Mouse (Mus musculus) ES-Bruce4 (cell line): ENCODE results near the gene Mtus2. TPM values are rescaled to one million over a fixed set of nuclear protein-coding genes. Genes with fewer than 3 reads are reported as not detected.

ENCODE experiments used
- H3K27ac ChIP-seq: 2 replicates; pipeline ENCODE4 v1.5.1; 2012; ENCODE audit warnings: low read length, inconsistent platforms; ENCODE audit not compliant: insufficient read depth
- H3K27me3 ChIP-seq: 2 replicates; pipeline ENCODE4 v1.6.1; 2012; ENCODE audit warnings: mild to moderate bottlenecking, low read length, inconsistent platforms; ENCODE audit not compliant: control insufficient read depth, poor library complexity, insufficient read depth, severe bottlenecking
- H3K36me3 ChIP-seq: 2 replicates; pipeline ENCODE4 v1.6.1; 2012; ENCODE audit warnings: inconsistent platforms, mild to moderate bottlenecking, low read length, moderate library complexity; ENCODE audit not compliant: control insufficient read depth, poor library complexity, insufficient read depth, severe bottlenecking
- H3K4me1 ChIP-seq: one replicate; pipeline ENCODE4 v1.8.1; 2011; ENCODE audit warnings: low read length; ENCODE audit not compliant: control insufficient read depth, insufficient read depth
- H3K4me3 ChIP-seq: 2 replicates; pipeline ENCODE4 v1.5.1; 2011; ENCODE audit warnings: low read depth, mild to moderate bottlenecking, low read length
- H3K9ac ChIP-seq: 2 replicates; pipeline ENCODE4 v1.6.1; 2012; ENCODE audit warnings: low read depth, mild to moderate bottlenecking, inconsistent platforms; ENCODE audit not compliant: poor library complexity, severe bottlenecking
- H3K9me3 ChIP-seq: replicated peaks from 2 replicates; pipeline ENCODE4 v1.6.1; 2012; ENCODE audit warnings: mild to moderate bottlenecking, low read length, inconsistent platforms; ENCODE audit not compliant: control insufficient read depth, poor library complexity, insufficient read depth, severe bottlenecking
- CTCF ChIP-seq: IDR thresholded peaks from one replicate; pipeline ENCODE4 v1.8.1; 2011; ENCODE audit warnings: low read depth, low read length
- EP300 ChIP-seq: IDR thresholded peaks from 2 replicates; pipeline ENCODE4 v1.6.1; 2011; ENCODE audit warnings: low read depth, low read length; ENCODE audit not compliant: insufficient read depth
- POLR2A ChIP-seq: IDR thresholded peaks from one replicate; pipeline ENCODE4 v1.8.1; 2011; ENCODE audit warnings: low read length; ENCODE audit not compliant: insufficient read depth
- polyA plus RNA-seq: library from polyadenylated mRNA; stranded (reverse); fragments of >200 nt; gene quantifications from 2 replicates; pipeline ENCODE4 v1.2.4, GENCODE M21; 2011; ENCODE audit warnings: low read depth; ENCODE audit not compliant: missing spikeins, insufficient read depth, insufficient read length

Mtus2 gene
- polyA plus RNA-seq, 1 experiment: 2.4 TPM

GRCm38 (mm10) chr5:148346543-148346942 is 389.4 kb downstream of the Mtus2 start:
- H3K4me1 ChIP-seq: no peaks in the 10 kb centered on the region
- H3K27ac ChIP-seq: no peak overlapping the region
- no peak overlapping the region for H3K4me3 ChIP-seq
- no peaks in the 10 kb centered on the region for H3K9me3 ChIP-seq
- peaks cover 10% of the 10 kb centered on the region for H3K36me3 ChIP-seq
- no peak overlapping the region for H3K9ac ChIP-seq
- H3K27me3 ChIP-seq: no peaks in the 10 kb centered on the region
- no peak for TF ChIP-seq EP300
- peak; percentile 75 for TF ChIP-seq CTCF
- no peak for TF ChIP-seq POLR2A

- H3K27me3 ChIP-seq: no peaks in the 10 kb centered on the region
- no peak overlapping the region for H3K9ac ChIP-seq
- H3K4me1 ChIP-seq: no peaks in the 10 kb centered on the region
- no peak overlapping the region for H3K4me3 ChIP-seq
- peaks cover 10% of the 10 kb centered on the region for H3K36me3 ChIP-seq
- TF ChIP-seq EP300 (no peak), POLR2A (no peak), CTCF (no peak)
- H3K27ac ChIP-seq: no peak overlapping the region
- no peaks in the 10 kb centered on the region for H3K9me3 ChIP-seq
Measured at GRCm38 (mm10) chr5:148348153-148348552, 391.0 kb downstream of the Mtus2 start.

- H3K4me1 ChIP-seq: no peaks in the 10 kb centered on the region
- H3K27ac ChIP-seq: no peak overlapping the region
- H3K36me3 ChIP-seq: peaks cover 14% of the 10 kb centered on the region
- H3K4me3 ChIP-seq: no peak overlapping the region
- H3K9me3 ChIP-seq: no peaks in the 10 kb centered on the region
- no peaks in the 10 kb centered on the region for H3K27me3 ChIP-seq
- no peak overlapping the region for H3K9ac ChIP-seq
- no peak for TF ChIP-seq EP300
- no peak for TF ChIP-seq POLR2A
- TF ChIP-seq CTCF: no peak
Measured at GRCm38 (mm10) chr5:148349327-148350011, 392.3 kb downstream of the Mtus2 start.

- Histone ChIP-seq H3K4me3 (no peak overlapping the region), H3K4me1 (no peaks in the 10 kb centered on the region), H3K27me3 (no peaks in the 10 kb centered on the region), H3K36me3 (peaks cover 4% of the 10 kb centered on the region; the same call in 1 of the 2 replicates), H3K27ac (no peak overlapping the region), H3K9ac (no peak overlapping the region), H3K9me3 (no peaks in the 10 kb centered on the region)
- TF ChIP-seq POLR2A (no peak), CTCF (no peak), EP300 (no peak)
Measured at GRCm38 (mm10) chr5:148353429-148353828, 396.3 kb downstream of the Mtus2 start.

GRCm38 (mm10) chr5:148354536-148354935 is 397.4 kb downstream of the Mtus2 start:
- Histone ChIP-seq H3K27ac (no peak overlapping the region), H3K9me3 (no peaks in the 10 kb centered on the region)

GRCm38 (mm10) chr5:148355822-148356221 is 398.7 kb downstream of the Mtus2 start:
- Histone ChIP-seq H3K27me3 (no peaks in the 10 kb centered on the region), H3K4me3 (no peak overlapping the region), H3K4me1 (no peaks in the 10 kb centered on the region), H3K36me3 (peaks cover 8% of the 10 kb centered on the region; the same call in 1 of the 2 replicates), H3K9me3 (no peaks in the 10 kb centered on the region), H3K9ac (no peak overlapping the region), H3K27ac (no peak overlapping the region)
- no peak for TF ChIP-seq CTCF
- no peak for TF ChIP-seq POLR2A
- TF ChIP-seq EP300: no peak

More at GRCm38 (mm10) chr5:148354536-148354935, 397.4 kb downstream of the Mtus2 start:
- Histone ChIP-seq H3K27me3 (no peaks in the 10 kb centered on the region), H3K4me1 (no peaks in the 10 kb centered on the region), H3K4me3 (no peak overlapping the region), H3K9ac (no peak overlapping the region), H3K36me3 (peaks cover 8% of the 10 kb centered on the region; the same call in 1 of the 2 replicates)
- no peak for TF ChIP-seq EP300
- TF ChIP-seq CTCF: no peak
